17 mouse cellular contexts compared by ENCODE assay signal in the genomic region with DNA sequence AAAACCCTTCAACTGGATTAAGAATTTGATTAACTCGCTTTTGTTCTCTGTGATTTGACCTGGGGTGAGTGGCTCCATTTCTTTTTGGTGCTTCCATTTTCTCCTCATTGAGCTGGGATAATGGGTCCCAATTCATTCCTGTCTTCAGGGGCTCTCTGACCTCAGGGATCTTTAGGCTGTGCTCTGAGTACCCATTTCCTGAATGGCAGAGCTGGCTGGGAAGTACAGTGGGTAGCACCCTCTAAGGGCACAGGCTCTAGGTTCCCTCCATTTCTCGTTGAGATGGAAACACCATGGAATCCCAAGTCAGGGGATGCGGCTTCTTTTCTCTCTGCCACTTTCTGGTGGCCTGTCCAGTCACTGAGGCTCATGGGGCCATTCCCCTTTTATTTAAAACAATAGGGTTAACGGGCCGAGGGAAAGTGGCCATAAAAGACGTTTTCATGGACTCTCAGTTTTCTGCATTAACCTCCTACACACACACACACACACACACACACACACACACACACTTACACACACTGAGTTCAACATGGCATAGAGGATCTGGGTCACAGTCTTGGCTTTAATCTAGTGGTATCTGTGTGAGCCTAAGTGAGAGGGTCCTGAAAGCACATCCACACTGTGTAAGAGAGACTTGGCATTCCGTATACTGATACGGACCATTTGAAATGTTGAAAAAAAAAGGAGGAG.
DNase-seq lines count a peak whose midpoint lies in the region; ATAC-seq and TF ChIP-seq lines count a peak whose summit lies in the region.
"Had no signal": no experiment of that assay in that cellular context is flagged by ENCODE, and none has a peak within 500 bp of the region (broad histone marks: within the 10 kb centered on the region; RNA-seq: fewer than 3 reads in every experiment).

No protein-coding gene starts in this region.

- no peak overlapping the region for H3K9ac ChIP-seq in hindbrain, embryonic 13.5 days
- no peak overlapping the region for H3K9ac ChIP-seq in midbrain, embryonic 11.5 days (ENCODE audit: low read length)
- no peak overlapping the region for H3K9ac ChIP-seq in midbrain, embryonic 13.5 days (replicated peaks)
- no peak overlapping the region for H3K9ac ChIP-seq in embryonic facial prominence, embryonic 13.5 days
- H3K9ac ChIP-seq: liver, embryonic 13.5 days had no signal

- TF ChIP-seq CTCF in layer of hippocampus, adult 2 months (conservative IDR thresholded peaks at IDR 0.05), result no peak

- DNase-seq in hindbrain, embryonic 10.5 days (ENCODE audit: low spot score), result peak; percentile 71
- peak; percentile 88 for DNase-seq in midbrain, embryonic 11.5 days (ENCODE audit: low spot score, missing footprints)
- no peak for DNase-seq in right cerebral cortex, postnatal 4 days
- DNase-seq in urinary bladder, postnatal 4 days (ENCODE audit: low spot score in 2 of 2), result no peak
- DNase-seq in layer of hippocampus, adult 2 months (ENCODE audit: low spot score in 2 of 2), result no peak
- DNase-seq: B cell, adult 2 months; cerebellum, postnatal 14 days; heart, postnatal 4 days; kidney, postnatal 25 days; liver, embryonic 13.5 days; right cerebral cortex, postnatal 14 days; thymus, adult 2 months had no signal

- no peaks in the 10 kb centered on the region for H3K36me3 ChIP-seq in hindbrain, embryonic 10.5 days
- no peaks in the 10 kb centered on the region for H3K36me3 ChIP-seq in hindbrain, embryonic 13.5 days
- no peaks in the 10 kb centered on the region for H3K36me3 ChIP-seq in midbrain, embryonic 11.5 days (ENCODE audit: control insufficient read depth, insufficient read depth, low read length)
- no peaks in the 10 kb centered on the region for H3K36me3 ChIP-seq in midbrain, embryonic 13.5 days
- H3K36me3 ChIP-seq in embryonic facial prominence, embryonic 13.5 days, result no peaks in the 10 kb centered on the region
- H3K36me3 ChIP-seq: liver, embryonic 13.5 days had no signal

- no peak for ATAC-seq in hindbrain, embryonic 13.5 days (ENCODE audit: low FRiP score)
- no peak for ATAC-seq in midbrain, embryonic 11.5 days (ENCODE audit: low FRiP score)
- ATAC-seq in midbrain, embryonic 13.5 days, result no peak
- no peak for ATAC-seq in embryonic facial prominence, embryonic 13.5 days (ENCODE audit: insufficient number of reproducible peaks, insufficient read depth, low FRiP score, low TSS enrichment, low read depth)

- 23% methylated on average over 8 of the region's 8 CpGs for WGBS in hindbrain, embryonic 10.5 days
- 15% methylated on average over 8 of the region's 8 CpGs for WGBS in hindbrain, embryonic 13.5 days
- 14% methylated on average over 8 of the region's 8 CpGs for WGBS in midbrain, embryonic 11.5 days
- 11% methylated on average over 8 of the region's 8 CpGs for WGBS in midbrain, embryonic 13.5 days
- WGBS in embryonic facial prominence, embryonic 13.5 days, result 39% methylated on average over 8 of the region's 8 CpGs

- H3K4me3 ChIP-seq in hindbrain, embryonic 10.5 days, result peak overlapping the region; percentile 38; the same call in 1 of the 2 replicates
- H3K4me3 ChIP-seq in hindbrain, embryonic 13.5 days, result no peak overlapping the region
- no peak overlapping the region for H3K4me3 ChIP-seq in midbrain, embryonic 11.5 days (ENCODE audit: low read depth, low read length)
- H3K4me3 ChIP-seq in midbrain, embryonic 13.5 days (replicated peaks), result no peak overlapping the region
- H3K4me3 ChIP-seq in embryonic facial prominence, embryonic 13.5 days, result no peak overlapping the region
- H3K4me3 ChIP-seq in layer of hippocampus, adult 2 months, result no peak overlapping the region
- H3K4me3 ChIP-seq: left cerebral cortex, adult 2 months; liver, embryonic 13.5 days had no signal

- 0 out of 2 replicates have a peak, but pooled peaks cover 9% of the 10 kb centered on the region for H3K27me3 ChIP-seq in hindbrain, embryonic 10.5 days (ENCODE audit: insufficient read depth, poor library complexity, severe bottlenecking)
- peaks cover 17% of the 10 kb centered on the region for H3K27me3 ChIP-seq in hindbrain, embryonic 13.5 days
- no peaks in the 10 kb centered on the region for H3K27me3 ChIP-seq in midbrain, embryonic 11.5 days (ENCODE audit: control insufficient read depth, insufficient read depth, low read length)
- peaks cover 5% of the 10 kb centered on the region; the same call in 1 of the 2 replicates for H3K27me3 ChIP-seq in midbrain, embryonic 13.5 days
- H3K27me3 ChIP-seq in embryonic facial prominence, embryonic 13.5 days, result no peaks in the 10 kb centered on the region

- H3K4me1 ChIP-seq in hindbrain, embryonic 10.5 days (replicated peaks), result peaks cover 64% of the 10 kb centered on the region
- H3K4me1 ChIP-seq in hindbrain, embryonic 13.5 days (replicated peaks), result peaks cover 22% of the 10 kb centered on the region
- H3K4me1 ChIP-seq in midbrain, embryonic 11.5 days (ENCODE audit: control insufficient read depth, insufficient read depth, low read length), result peaks cover 25% of the 10 kb centered on the region
- H3K4me1 ChIP-seq in midbrain, embryonic 13.5 days (replicated peaks), result peaks cover 21% of the 10 kb centered on the region
- peaks cover 29% of the 10 kb centered on the region for H3K4me1 ChIP-seq in embryonic facial prominence, embryonic 13.5 days

- H3K27ac ChIP-seq in hindbrain, embryonic 10.5 days, result peak overlapping the region; percentile 84
- H3K27ac ChIP-seq in hindbrain, embryonic 13.5 days, result no peak overlapping the region
- H3K27ac ChIP-seq in midbrain, embryonic 11.5 days (ENCODE audit: low read depth, low read length), result no peak overlapping the region
- H3K27ac ChIP-seq in midbrain, embryonic 13.5 days, result no peak overlapping the region
- H3K27ac ChIP-seq in embryonic facial prominence, embryonic 13.5 days, result peak overlapping the region; percentile 93
- H3K27ac ChIP-seq in layer of hippocampus, adult 2 months, result no peak overlapping the region
- H3K27ac ChIP-seq: left cerebral cortex, adult 2 months; liver, embryonic 13.5 days; macrophage had no signal

- no peaks in the 10 kb centered on the region for H3K9me3 ChIP-seq in hindbrain, embryonic 10.5 days
- H3K9me3 ChIP-seq in hindbrain, embryonic 13.5 days, result no peaks in the 10 kb centered on the region
- no peaks in the 10 kb centered on the region for H3K9me3 ChIP-seq in midbrain, embryonic 11.5 days (ENCODE audit: control insufficient read depth, low read length)
- no peaks in the 10 kb centered on the region for H3K9me3 ChIP-seq in midbrain, embryonic 13.5 days
- H3K9me3 ChIP-seq in embryonic facial prominence, embryonic 13.5 days, result no peaks in the 10 kb centered on the region
- H3K9me3 ChIP-seq: liver, embryonic 13.5 days had no signal

- no peak overlapping the region for H3K4me2 ChIP-seq in hindbrain, embryonic 13.5 days
- H3K4me2 ChIP-seq in midbrain, embryonic 11.5 days, result peak overlapping the region; percentile 2; the same call in 1 of the 2 replicates
- no peak overlapping the region for H3K4me2 ChIP-seq in midbrain, embryonic 13.5 days (replicated peaks)
- peak overlapping the region; percentile 52; the same call in 1 of the 2 replicates for H3K4me2 ChIP-seq in embryonic facial prominence, embryonic 13.5 days
- H3K4me2 ChIP-seq: liver, embryonic 13.5 days had no signal

Comparison
In these comparisons a context has a peak if more than half of its experiments do, and no peak if none do; other contexts are left out.
1. H3K27ac ChIP-seq: peak in hindbrain, embryonic 10.5 days (single experiment) and embryonic facial prominence, embryonic 13.5 days (single experiment); none in hindbrain, embryonic 13.5 days (single experiment), midbrain, embryonic 11.5 days (single experiment), midbrain, embryonic 13.5 days (single experiment) and layer of hippocampus, adult 2 months (single experiment).
2. H3K4me2 ChIP-seq: peak in midbrain, embryonic 11.5 days (single experiment) and embryonic facial prominence, embryonic 13.5 days (single experiment); none in hindbrain, embryonic 13.5 days (single experiment) and midbrain, embryonic 13.5 days (single experiment).
3. DNase-seq: peak in hindbrain, embryonic 10.5 days (single experiment) and midbrain, embryonic 11.5 days (single experiment); none in right cerebral cortex, postnatal 4 days (single experiment), urinary bladder, postnatal 4 days (0 of 2) and layer of hippocampus, adult 2 months (0 of 2).